Mouse (Mus musculus) midbrain, embryonic 13.5 days (tissue): ENCODE data around the gene Gmeb2. TPM values are rescaled to one million over a fixed set of nuclear protein-coding genes. Genes with fewer than 3 reads are reported as not detected.
"Not testable (repeated sequence)": the region's sequence is repeated elsewhere in the genome, so short reads cannot be mapped to it uniquely, and the experiment has no call there.

Experiments used
- ATAC-seq: fragments of 200-750 bp; cut with Nextera tagmentation; 2 replicates; pipeline ENCODE4 v1.8.0; 2017; ENCODE audit warnings: mild to moderate bottlenecking, moderate TSS enrichment, moderate library complexity
- H3K27ac ChIP-seq: fragments of 300-500 bp; sonication (generic); 2 replicates; pipeline ENCODE4 v1.5.1; 2015; ENCODE audit warnings: inconsistent platforms, mild to moderate bottlenecking, moderate library complexity
- H3K27me3 ChIP-seq: fragments of 300-500 bp; sonication (generic); 2 replicates; pipeline ENCODE4 v1.6.1; 2015; ENCODE audit warnings: mild to moderate bottlenecking, inconsistent platforms
- H3K36me3 ChIP-seq: fragments of 300-500 bp; sonication (generic); 2 replicates; pipeline ENCODE4 v1.6.1; 2015; ENCODE audit warnings: mild to moderate bottlenecking, inconsistent platforms
- H3K4me1 ChIP-seq: fragments of 300-500 bp; sonication (generic); replicated peaks from 2 replicates; pipeline ENCODE4 v1.6.1; 2015; ENCODE audit warnings: inconsistent platforms
- H3K4me2 ChIP-seq: fragments of 300-500 bp; sonication (generic); replicated peaks from 2 replicates; pipeline ENCODE4 v1.6.1; 2015; ENCODE audit warnings: moderate library complexity, mild to moderate bottlenecking, inconsistent platforms
- H3K4me3 ChIP-seq: fragments of 300-500 bp; sonication (generic); replicated peaks from 2 replicates; pipeline ENCODE4 v1.5.1; 2015; ENCODE audit warnings: mild to moderate bottlenecking, inconsistent platforms
- H3K9ac ChIP-seq: fragments of 300-500 bp; sonication (generic); replicated peaks from 2 replicates; pipeline ENCODE4 v1.6.1; 2015; ENCODE audit warnings: mild to moderate bottlenecking, inconsistent platforms
- H3K9me3 ChIP-seq: fragments of 300-500 bp; sonication (generic); 2 replicates; pipeline ENCODE4 v1.6.1; 2016; ENCODE audit warnings: mild to moderate bottlenecking, inconsistent platforms
- whole genome bisulfite sequencing: fragments of 180-500 bp; shearing (Covaris S2); methylation state at CpG from one replicate; pipeline ENCODE4 v1.1.7; 2015; 5-methylcytosine and 5-hydroxymethylcytosine counted together
- polyA plus RNA-seq: library from polyadenylated mRNA; unstranded; fragments of >200 nt; fragmentation: Nextera tagmentation; extraction: Ambion mirVana; gene quantifications from 2 replicates; pipeline ENCODE4 v1.2.1, GENCODE M21; 2015

Gene Gmeb2
- polyA plus RNA-seq = 19.7 and 19.9 TPM in 2 replicates

DNA sequence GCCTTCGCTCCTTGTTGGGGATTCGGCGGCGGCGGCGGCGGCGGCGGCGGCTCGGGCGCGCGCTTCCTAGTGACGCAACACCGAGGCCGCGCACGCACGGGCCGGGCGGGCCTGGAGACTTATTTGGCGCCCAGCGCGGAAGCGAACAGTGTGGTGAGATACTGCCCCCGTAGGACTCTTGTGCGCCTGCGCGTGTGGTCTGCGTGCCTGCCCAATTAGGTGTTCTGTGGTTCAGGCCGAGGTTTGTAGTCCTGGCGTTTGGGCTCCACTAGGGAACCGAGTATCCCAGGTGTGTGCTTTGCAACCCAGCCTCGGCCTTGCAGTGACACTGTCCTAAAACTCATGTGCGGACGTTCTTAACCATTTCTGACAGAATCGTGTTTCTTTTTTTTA is at the start of gene Gmeb2:
Gmeb2 (minus strand) TSS at position 78 of the 393 bp plus-strand sequence.
- H3K27me3 ChIP-seq, H3K9me3 ChIP-seq: not testable (repeated sequence)
- ATAC-seq = peak; percentile 96
- H3K9ac ChIP-seq = peak within 1 kb of the TSS; percentile 94
- WGBS = under 1% methylated on average over 22 of the region's 38 CpGs
- peak within 1 kb of the TSS; percentile 96 for H3K27ac ChIP-seq
- peaks cover 15% of the 10 kb centered on the region for H3K36me3 ChIP-seq
- peak within 1 kb of the TSS; percentile 71 for H3K4me2 ChIP-seq
- peaks cover 22% of the 10 kb centered on the region for H3K4me1 ChIP-seq
- H3K4me3 ChIP-seq = peak within 1 kb of the TSS; percentile 68

- H3K4me3 ChIP-seq = no peak overlapping the region
- 60% methylated on average over 3 of the region's 3 CpGs for WGBS
- H3K4me1 ChIP-seq = no peaks in the 10 kb centered on the region
- no peak overlapping the region for H3K9ac ChIP-seq
- no peaks in the 10 kb centered on the region for H3K27me3 ChIP-seq
- peak; percentile 71; the same call in 1 of the 2 replicates for ATAC-seq
- H3K9me3 ChIP-seq = no peaks in the 10 kb centered on the region
- peaks cover 70% of the 10 kb centered on the region for H3K36me3 ChIP-seq
- H3K4me2 ChIP-seq = no peak overlapping the region
- H3K27ac ChIP-seq = no peak overlapping the region
Measured at GRCm38 (mm10) chr2:181334023-181334422, 46.2 kb upstream of the Gmeb2 start.

DNA sequence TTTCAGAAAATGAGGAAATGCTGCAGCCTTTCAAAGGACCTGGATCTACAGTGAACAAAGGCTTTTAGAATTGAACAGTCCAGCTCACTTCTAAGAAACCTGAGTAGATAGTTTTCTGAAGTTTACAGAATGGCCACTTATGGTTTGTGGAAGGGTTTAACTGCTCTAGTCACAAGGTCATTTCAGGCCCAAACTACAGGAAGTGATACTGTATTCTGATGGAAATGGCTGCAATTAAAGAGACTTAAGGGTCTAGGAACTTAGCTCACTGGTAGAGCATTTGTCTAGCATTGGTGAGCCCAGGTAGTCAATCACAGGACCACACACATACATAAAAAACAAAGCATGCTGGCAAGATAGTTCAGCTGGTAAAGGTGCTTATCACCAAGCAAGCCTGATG is 44.7 kb upstream of the Gmeb2 start:
- Histone ChIP-seq H3K4me2 (no peak overlapping the region), H3K36me3 (peaks cover 73% of the 10 kb centered on the region), H3K9me3 (no peaks in the 10 kb centered on the region), H3K4me3 (no peak overlapping the region), H3K4me1 (no peaks in the 10 kb centered on the region), H3K9ac (no peak overlapping the region), H3K27ac (no peak overlapping the region), H3K27me3 (no peaks in the 10 kb centered on the region)
- no peak for ATAC-seq

DNA sequence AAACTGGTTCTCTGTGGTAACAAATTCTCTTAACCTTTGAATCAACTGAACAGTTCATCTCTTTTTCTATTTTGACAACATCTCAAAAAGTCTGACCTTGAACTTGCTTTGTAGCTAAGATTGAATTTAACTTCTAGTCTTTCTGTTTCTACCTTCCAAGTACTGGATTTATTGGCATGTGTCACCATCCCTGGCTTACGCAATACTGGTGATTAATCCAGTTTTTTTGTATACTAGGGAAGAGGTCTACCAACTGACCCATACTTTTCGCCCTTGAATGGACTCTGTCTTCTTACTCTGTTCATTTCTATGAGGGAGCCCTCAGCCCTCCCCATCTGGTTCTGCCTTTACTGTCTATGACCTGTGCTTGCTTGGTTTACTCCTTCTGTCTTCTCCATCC is 38.3 kb upstream of the Gmeb2 start:
- Histone ChIP-seq H3K27ac (no peak overlapping the region), H3K9me3 (no peaks in the 10 kb centered on the region), H3K9ac (no peak overlapping the region), H3K4me1 (no peaks in the 10 kb centered on the region), H3K27me3 (no peaks in the 10 kb centered on the region), H3K4me2 (no peak overlapping the region), H3K4me3 (no peak overlapping the region), H3K36me3 (peaks cover 84% of the 10 kb centered on the region)
- ATAC-seq = no peak
- WGBS = 91% methylated on average over 2 of the region's 2 CpGs

DNA sequence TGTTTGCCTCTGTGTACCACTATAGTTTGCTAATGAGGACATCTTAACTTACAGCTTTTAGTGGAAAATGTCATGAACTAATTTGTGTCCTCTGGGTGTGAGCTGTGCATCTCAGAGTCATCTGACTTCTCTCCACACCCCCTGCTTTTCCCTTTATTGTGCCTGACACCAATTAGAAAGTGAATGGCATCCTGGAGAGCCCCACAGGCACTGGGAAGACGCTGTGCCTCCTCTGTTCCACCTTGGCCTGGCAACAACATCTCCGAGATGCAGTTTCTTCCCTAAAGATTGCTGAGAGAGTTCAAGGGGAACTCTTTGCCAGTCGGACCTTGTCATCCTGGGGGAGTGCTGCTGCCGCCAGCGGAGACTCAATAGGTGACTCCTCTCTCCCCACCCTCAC is 34.3 kb upstream of the Gmeb2 start:
- ATAC-seq = no peak
- Histone ChIP-seq H3K9me3 (no peaks in the 10 kb centered on the region), H3K4me3 (no peak overlapping the region), H3K4me2 (no peak overlapping the region), H3K4me1 (peaks cover 13% of the 10 kb centered on the region), H3K27me3 (no peaks in the 10 kb centered on the region), H3K27ac (no peak overlapping the region), H3K9ac (no peak overlapping the region), H3K36me3 (peaks cover 51% of the 10 kb centered on the region)
- WGBS = 73% methylated on average over 5 of the region's 5 CpGs

GRCm38 (mm10) chr2:181320103-181320499 is 32.3 kb upstream of the Gmeb2 start:
- H3K4me1 ChIP-seq = peaks cover 13% of the 10 kb centered on the region
- H3K9me3 ChIP-seq = no peaks in the 10 kb centered on the region
- 15% methylated on average over 7 of the region's 7 CpGs for WGBS
- H3K4me3 ChIP-seq = peak overlapping the region; percentile 66
- ATAC-seq = no peak
- peaks cover 14% of the 10 kb centered on the region; the same call in 1 of the 2 replicates for H3K27me3 ChIP-seq
- peak overlapping the region; percentile 65 for H3K9ac ChIP-seq
- peaks cover 31% of the 10 kb centered on the region for H3K36me3 ChIP-seq
- H3K4me2 ChIP-seq = peak overlapping the region; percentile 75
- H3K27ac ChIP-seq = no peak overlapping the region

DNA sequence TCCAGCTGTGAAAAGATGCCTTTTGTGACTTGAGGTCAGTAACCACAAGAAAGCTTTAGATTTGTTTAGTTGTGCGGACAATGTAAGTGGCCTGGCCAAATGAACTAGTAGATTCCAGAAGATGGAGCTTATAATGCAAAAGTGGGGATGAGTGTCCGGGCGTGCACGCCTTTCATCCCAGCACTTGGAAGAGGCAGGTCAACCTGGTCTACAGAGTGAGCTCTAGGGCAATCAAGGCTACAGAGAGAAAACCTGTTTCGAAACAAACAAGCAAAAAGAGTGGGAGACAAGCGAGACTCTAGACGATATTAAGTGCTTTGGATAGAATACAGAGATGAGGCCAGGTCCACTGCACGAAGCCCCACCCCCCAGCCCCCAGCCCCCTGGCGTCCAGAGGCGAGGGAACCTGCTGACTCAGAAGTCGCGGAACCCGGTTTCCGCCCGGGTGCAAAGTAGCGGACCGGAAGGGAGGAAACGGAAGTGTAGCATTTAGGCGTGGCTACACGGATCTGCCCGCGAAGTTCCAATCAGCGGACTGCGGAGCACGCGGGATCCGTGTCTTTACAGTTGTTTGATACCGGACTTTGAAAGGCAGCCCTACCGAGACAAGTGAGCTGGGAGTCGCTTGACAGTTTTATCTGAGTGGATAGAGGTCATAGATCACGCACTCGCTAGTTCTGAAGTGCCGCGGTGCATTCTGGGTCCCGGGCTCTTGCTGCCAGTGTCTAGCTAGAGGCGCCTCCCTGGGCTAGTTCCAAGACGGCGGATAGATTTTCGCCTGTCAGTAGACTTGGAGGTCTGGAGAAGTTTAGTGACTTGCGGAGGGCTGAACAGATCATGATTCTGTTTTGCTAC is 31.6 kb upstream of the Gmeb2 start, which contains the start of gene Rtel1:
Rtel1 (plus strand) TSS at position 492 of the 855 bp plus-strand sequence.
- no peaks in the 10 kb centered on the region for H3K9me3 ChIP-seq
- H3K27me3 ChIP-seq = peaks cover 14% of the 10 kb centered on the region; the same call in 1 of the 2 replicates
- peaks cover 25% of the 10 kb centered on the region for H3K36me3 ChIP-seq
- H3K4me1 ChIP-seq = peaks cover 19% of the 10 kb centered on the region
- H3K9ac ChIP-seq = peak within 1 kb of the TSS; percentile 65
- peak within 1 kb of the TSS; percentile 75 for H3K4me2 ChIP-seq
- ATAC-seq = peak; percentile 95
- 6% methylated on average over 40 of the region's 40 CpGs for WGBS
- H3K27ac ChIP-seq = peak within 1 kb of the TSS; percentile 75
- peak within 1 kb of the TSS; percentile 66 for H3K4me3 ChIP-seq

- 3% methylated on average over 23 of the region's 23 CpGs for WGBS
- H3K4me1 ChIP-seq = peaks cover 37% of the 10 kb centered on the region
- H3K36me3 ChIP-seq = no peaks in the 10 kb centered on the region
- H3K9ac ChIP-seq = peak within 1 kb of the TSS; percentile 96
- H3K27ac ChIP-seq = peak within 1 kb of the TSS; percentile 96
- H3K4me2 ChIP-seq = peak within 1 kb of the TSS; percentile 77
- H3K4me3 ChIP-seq = peak within 1 kb of the TSS; percentile 89
- H3K27me3 ChIP-seq = peaks cover 14% of the 10 kb centered on the region; the same call in 1 of the 2 replicates
- H3K9me3 ChIP-seq = no peaks in the 10 kb centered on the region
- ATAC-seq = peak; percentile 93
Measured at GRCm38 (mm10) chr2:181314080-181314810, 26.4 kb upstream of the Gmeb2 start, which contains the start of gene Stmn3. Stmn3 (minus strand) TSS chr2:181314500.

DNA sequence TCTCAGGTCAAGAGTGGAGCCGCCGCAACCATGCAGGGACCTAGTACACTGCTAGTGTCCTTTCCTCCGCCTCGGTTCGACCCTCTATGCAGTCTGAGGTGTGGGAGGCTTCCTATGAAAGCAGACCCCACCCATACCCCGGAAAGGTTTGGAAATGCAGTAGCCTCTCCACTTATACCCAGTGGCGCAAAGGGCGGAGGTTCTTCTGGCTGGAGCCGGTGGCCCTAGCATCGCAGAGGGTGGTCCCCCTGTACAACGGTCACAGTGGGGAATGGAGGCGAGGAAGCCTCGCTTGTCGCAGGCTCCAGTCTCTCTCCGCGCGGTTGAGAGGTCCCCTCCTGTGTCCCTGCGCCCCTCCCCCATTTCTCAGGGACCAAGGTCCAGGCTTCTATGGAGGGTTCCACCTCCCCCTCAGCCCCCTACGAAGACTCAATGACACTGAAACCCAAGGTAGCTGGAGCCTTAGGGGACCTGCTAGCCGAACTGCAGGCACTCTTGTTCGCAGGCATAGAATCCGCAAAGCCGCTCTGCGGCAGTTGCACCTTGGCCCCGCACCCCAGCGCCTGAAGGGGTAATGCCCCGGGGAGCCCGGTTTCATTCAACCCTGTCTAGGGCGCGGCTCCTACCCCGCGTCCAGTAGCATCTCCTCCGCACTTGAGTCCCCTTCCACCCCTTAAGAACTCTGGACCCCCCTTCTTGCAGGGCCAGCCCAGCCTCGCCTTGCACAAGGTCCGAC is 25.7 kb upstream of the Gmeb2 start:
- Histone ChIP-seq H3K4me2 (peak overlapping the region; percentile 77), H3K4me3 (peak overlapping the region; percentile 89), H3K36me3 (peaks cover 7% of the 10 kb centered on the region), H3K9me3 (no peaks in the 10 kb centered on the region), H3K27me3 (peaks cover 14% of the 10 kb centered on the region; the same call in 1 of the 2 replicates), H3K4me1 (peaks cover 33% of the 10 kb centered on the region), H3K27ac (peak overlapping the region; percentile 96), H3K9ac (peak overlapping the region; percentile 96)
- ATAC-seq = peak; percentile 87
- WGBS = under 1% methylated on average over 35 of the region's 35 CpGs

DNA sequence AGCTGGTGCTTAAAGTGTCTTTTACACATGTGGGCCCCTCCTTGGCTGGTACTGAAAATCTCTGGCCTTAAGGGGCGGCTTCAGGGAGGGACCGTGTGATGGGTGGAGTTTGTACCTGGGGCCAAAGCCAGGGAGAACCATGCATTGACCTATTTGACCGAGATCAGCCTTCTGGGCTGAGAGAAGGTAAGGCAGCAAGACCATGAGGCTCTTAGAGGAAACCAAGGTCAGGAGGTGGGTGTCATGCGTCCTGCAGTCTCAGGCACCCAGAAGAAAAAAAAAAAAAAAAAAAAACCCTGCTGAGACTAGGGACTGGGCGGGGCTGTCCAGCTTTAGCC is 25.1 kb upstream of the Gmeb2 start:
- Histone ChIP-seq H3K27ac (peak overlapping the region; percentile 96), H3K4me2 (peak overlapping the region; percentile 77), H3K9ac (peak overlapping the region; percentile 96), H3K27me3 (peaks cover 14% of the 10 kb centered on the region; the same call in 1 of the 2 replicates), H3K9me3 (no peaks in the 10 kb centered on the region), H3K4me3 (peak overlapping the region; percentile 89), H3K36me3 (peaks cover 12% of the 10 kb centered on the region), H3K4me1 (peaks cover 33% of the 10 kb centered on the region)
- peak; percentile 1; the same call in 1 of the 2 replicates for ATAC-seq
- 9% methylated on average over 5 of the region's 5 CpGs for WGBS

DNA sequence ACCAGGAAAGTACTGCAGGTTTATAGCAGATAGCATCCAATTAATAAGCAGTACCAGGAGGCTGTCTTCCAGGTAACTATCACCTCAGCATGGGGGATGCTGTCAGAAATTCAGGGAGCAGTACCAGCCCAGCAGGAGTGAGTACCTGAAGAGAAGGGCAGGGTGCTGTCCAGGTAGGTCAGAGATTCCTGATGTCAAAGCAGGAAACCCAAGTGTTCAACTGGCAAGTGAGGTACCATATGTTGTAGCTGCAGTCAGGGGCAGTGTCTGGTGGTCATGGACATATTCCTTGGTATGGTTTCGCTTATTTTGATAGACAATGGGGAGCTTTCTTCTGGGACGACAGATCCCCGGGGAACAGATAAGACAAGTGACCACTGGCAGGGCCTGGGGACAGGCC is 24.6 kb upstream of the Gmeb2 start:
- H3K9ac ChIP-seq = peak overlapping the region; percentile 96
- peaks cover 14% of the 10 kb centered on the region; the same call in 1 of the 2 replicates for H3K27me3 ChIP-seq
- 59% methylated on average over 3 of the region's 3 CpGs for WGBS
- H3K4me1 ChIP-seq = peaks cover 36% of the 10 kb centered on the region
- 0 out of 2 replicates have a peak overlapping the region, but pooled peaks have one; percentile 96 for H3K27ac ChIP-seq
- H3K4me3 ChIP-seq = peak overlapping the region; percentile 89
- peak overlapping the region; percentile 77 for H3K4me2 ChIP-seq
- no peak for ATAC-seq
- H3K9me3 ChIP-seq = no peaks in the 10 kb centered on the region
- H3K36me3 ChIP-seq = peaks cover 17% of the 10 kb centered on the region
